ENCODE assay signal across 8 mouse cellular contexts in genomic region chr7:30957367-30957783, GRCm38 (mm10). TPM values are rescaled to one million over a fixed set of nuclear protein-coding genes. Genes with fewer than 3 reads are reported as not detected.
DNase-seq lines count a peak whose midpoint lies in the region; ATAC-seq lines count a peak whose summit lies in the region.

No protein-coding gene starts in this region.

- peak overlapping the region; percentile 92 for H3K4me2 ChIP-seq in hindbrain, embryonic 12.5 days (replicated peaks)

- peak overlapping the region; percentile 100 for H3K4me3 ChIP-seq in hindbrain, embryonic 12.5 days

- H3K27ac ChIP-seq in hindbrain, embryonic 12.5 days, result peak overlapping the region; percentile 99

- peak; percentile 94 for DNase-seq in NIH3T3 (ENCODE audit: low read depth)
- DNase-seq in cerebellum, adult 9-11 months, result peak; percentile 95
- peak; percentile 82 to 84 for DNase-seq in frontal cortex, postnatal 10 days (ENCODE audit: low spot score in 2 of 2)
- peak; percentile 79 to 93 for DNase-seq in layer of hippocampus, postnatal 25 days (ENCODE audit: extremely low spot score in 1 of 2, low spot score in 1 of 2)
- DNase-seq in lung, postnatal 25 days (ENCODE audit: low spot score), result peak; percentile 91
- DNase-seq in retina, postnatal 7 days (ENCODE audit: low read depth, low spot score), result peak; percentile 82
- peak; percentile 96 for DNase-seq in urinary bladder, adult 2 months (ENCODE audit: low spot score)

- WGBS in hindbrain, embryonic 12.5 days, result under 1% methylated on average over 43 of the region's 43 CpGs

- ATAC-seq in hindbrain, embryonic 12.5 days (ENCODE audit: low FRiP score), result peak; percentile 62

- H3K9me3 ChIP-seq in hindbrain, embryonic 12.5 days (replicated peaks), result no peaks in the 10 kb centered on the region

- peaks cover 23% of the 10 kb centered on the region for H3K4me1 ChIP-seq in hindbrain, embryonic 12.5 days

- peaks cover 34% of the 10 kb centered on the region for H3K36me3 ChIP-seq in hindbrain, embryonic 12.5 days

- no peaks in the 10 kb centered on the region for H3K27me3 ChIP-seq in hindbrain, embryonic 12.5 days

- peak overlapping the region; percentile 100 for H3K9ac ChIP-seq in hindbrain, embryonic 12.5 days

RNA-seq across cellular contexts. Expression of gene Usf2, which starts 0.8 kb away (rescaled TPM):
- 29.7 and 32.7 TPM in 2 replicates for polyA plus RNA-seq in hindbrain, embryonic 12.5 days (2016; fragmentation: Nextera tagmentation; extraction: Ambion mirVana)
- total RNA-seq in layer of hippocampus, postnatal 25 days (2021), result 100 to 1,000 TPM; 124 to 126 TPM
- 109 and 118 TPM in 2 replicates for polyA plus RNA-seq in urinary bladder, adult 2 months (2012; rRNA removed)

RNA-seq across cellular contexts. Expression of gene Hamp, which starts 13.5 kb away (rescaled TPM):
- polyA plus RNA-seq in hindbrain, embryonic 12.5 days (2016; fragmentation: Nextera tagmentation; extraction: Ambion mirVana), result not detected in 2 replicates
- total RNA-seq in layer of hippocampus, postnatal 25 days (2021), result not detected
- not detected in 2 replicates for polyA plus RNA-seq in urinary bladder, adult 2 months (2012; rRNA removed)

RNA-seq across cellular contexts. Expression of gene Lsr, which starts 15.9 kb away (rescaled TPM):
- polyA plus RNA-seq in hindbrain, embryonic 12.5 days (2016; fragmentation: Nextera tagmentation; extraction: Ambion mirVana), result 16.6 and 20.2 TPM in 2 replicates
- total RNA-seq in layer of hippocampus, postnatal 25 days (2021), result 1 to 10 TPM; 6.3 to 8.4 TPM
- polyA plus RNA-seq in urinary bladder, adult 2 months (2012; rRNA removed), result 38.0 and 38.9 TPM in 2 replicates

RNA-seq across cellular contexts. Expression of gene Fam187b, which starts 16.2 kb away (rescaled TPM):
- 0.89 and 1.4 TPM in 2 replicates for polyA plus RNA-seq in hindbrain, embryonic 12.5 days (2016; fragmentation: Nextera tagmentation; extraction: Ambion mirVana)
- under 1 TPM; 0.22 to 0.45 TPM for total RNA-seq in layer of hippocampus, postnatal 25 days (2021)
- polyA plus RNA-seq in urinary bladder, adult 2 months (2012; rRNA removed), result 4.9 and 7.7 TPM in 2 replicates

RNA-seq across cellular contexts. Expression of gene Hamp2, which starts 32.9 kb away (rescaled TPM):
- polyA plus RNA-seq in hindbrain, embryonic 12.5 days (2016; fragmentation: Nextera tagmentation; extraction: Ambion mirVana), result not detected in 2 replicates
- not detected for total RNA-seq in layer of hippocampus, postnatal 25 days (2021)
- polyA plus RNA-seq in urinary bladder, adult 2 months (2012; rRNA removed), result not detected in 2 replicates

Comparison
In these comparisons a context has a peak if more than half of its experiments do, and no peak if none do; other contexts are left out.
1. Peak in every context shown above with its lines: DNase-seq, ATAC-seq, H3K4me3 ChIP-seq and H3K27ac ChIP-seq.